Mouse (Mus musculus) thymus, postnatal 0 days (tissue): ENCODE data around the gene Mbnl2. TPM values are rescaled to one million over a fixed set of nuclear protein-coding genes. Genes with fewer than 3 reads are reported as not detected.

Experiments
- DNase-seq: peaks from one replicate; pipeline ENCODE4 v3.0.0-alpha.2; 2015; ENCODE audit warnings: low spot score
- polyA plus RNA-seq: library from polyadenylated mRNA; unstranded; fragments of >200 nt; fragmentation: Nextera tagmentation; extraction: Ambion mirVana; gene quantifications from 2 replicates; pipeline ENCODE4 v1.2.1, GENCODE M21; 2015

Mbnl2 gene
- polyA plus RNA-seq, 1 experiment from 2014 or later: 91.2 TPM

DNA sequence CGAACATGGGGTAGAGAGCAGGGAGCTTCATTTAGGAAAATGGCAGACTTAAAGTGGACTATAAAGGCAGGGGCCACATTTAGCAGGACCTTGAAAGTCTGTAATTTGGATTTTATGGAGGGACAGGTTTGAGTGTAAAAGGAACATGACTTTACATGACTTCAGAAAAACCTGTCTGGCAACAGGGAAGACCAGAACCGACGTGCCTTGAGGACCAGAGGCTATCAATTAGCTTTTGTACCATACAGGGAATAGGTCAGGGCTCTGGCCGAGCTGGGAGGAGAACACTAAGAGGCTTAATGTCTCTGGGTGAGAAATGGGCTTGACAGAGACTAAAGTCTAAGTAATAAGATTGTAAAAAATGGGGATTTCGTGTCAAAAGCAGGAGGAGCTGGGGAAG lies 1.7 kb upstream of the Mbnl2 start:
- DNase-seq: no peak

DNA sequence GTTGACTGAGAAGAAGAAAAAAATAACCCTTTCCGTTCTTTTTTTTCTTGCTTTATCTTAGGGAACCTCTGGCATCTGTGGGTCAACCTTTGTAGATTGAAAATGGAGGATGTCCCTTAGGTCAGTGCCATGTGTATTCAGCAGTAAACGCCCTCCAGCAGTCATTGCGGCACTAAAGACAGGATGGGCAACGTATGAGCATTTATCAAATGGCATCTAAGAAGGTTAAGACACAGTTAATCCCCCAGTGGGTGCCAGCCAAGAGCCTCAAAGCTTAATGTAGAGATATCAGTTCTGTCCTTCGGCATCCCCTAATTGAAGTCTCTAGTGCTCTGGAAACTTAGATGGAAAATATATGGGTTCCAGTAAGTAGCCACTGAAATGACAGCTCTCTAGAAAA lies 723 bp upstream of the Mbnl2 start:
- DNase-seq: no peak

DNA sequence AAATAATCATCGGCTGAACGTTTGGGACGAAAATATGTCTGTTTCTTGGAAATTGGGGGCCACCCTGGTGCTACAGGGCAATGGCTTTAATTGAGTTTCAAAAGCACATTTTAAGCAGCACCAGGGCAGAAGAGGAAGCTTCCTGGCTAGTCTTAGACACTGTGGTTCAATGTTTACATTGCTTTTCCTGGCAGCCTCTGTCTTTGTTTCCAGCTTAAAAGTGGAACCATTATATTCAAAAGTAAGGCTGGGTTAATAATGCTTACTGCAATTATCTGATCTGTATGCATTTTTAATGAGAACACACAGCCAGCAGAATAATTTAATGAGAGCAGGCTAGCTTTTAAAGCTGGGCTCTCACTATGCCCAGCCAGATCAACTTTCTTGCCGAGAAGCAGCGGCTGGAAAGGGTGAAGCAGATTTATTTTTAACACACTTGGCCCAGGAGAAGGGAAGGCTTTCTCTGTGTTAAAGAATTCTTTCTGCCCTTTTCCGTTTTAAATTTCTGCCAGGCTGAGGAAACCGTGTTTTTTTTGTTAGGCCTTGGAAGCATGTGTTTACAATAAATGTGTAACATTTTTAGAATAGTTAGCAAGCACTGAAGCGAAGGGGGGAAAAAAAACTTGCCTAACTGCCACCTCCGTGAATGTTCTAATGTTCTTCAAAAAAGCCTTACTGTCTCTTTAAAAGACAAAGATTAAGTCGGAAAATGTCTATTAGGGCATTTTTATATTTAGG lies 1.0 kb downstream of the Mbnl2 start:
- peak; percentile 43 for DNase-seq

DNA sequence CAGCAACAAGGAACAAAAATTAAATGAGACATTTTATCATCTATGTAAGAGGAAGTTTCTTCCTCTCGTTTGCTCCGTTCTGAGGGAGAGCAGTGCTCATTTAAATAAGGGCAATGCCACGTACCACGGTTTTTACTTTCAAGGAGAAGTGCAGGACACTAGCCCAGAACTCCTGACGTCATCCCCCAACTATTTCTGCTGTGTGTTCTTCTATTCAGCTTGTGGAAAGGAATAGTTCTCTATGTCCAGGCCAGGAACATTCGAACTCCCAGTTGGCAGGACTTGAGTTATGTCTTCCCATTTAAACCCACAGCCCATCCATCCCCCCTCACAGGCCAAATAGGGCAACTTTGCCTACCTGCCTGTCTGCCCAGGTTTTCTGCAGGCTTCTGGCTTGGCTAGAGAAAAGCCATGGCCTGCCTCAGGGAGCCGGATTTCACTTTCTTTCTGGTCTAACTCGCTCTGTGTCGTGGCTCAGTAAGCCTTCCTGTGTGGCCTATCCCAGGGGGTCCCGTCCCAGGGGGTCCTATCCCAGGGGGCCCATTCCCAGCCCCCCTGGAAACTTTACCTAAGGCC lies 1.7 kb downstream of the Mbnl2 start:
- peak; percentile 33 for DNase-seq

DNA sequence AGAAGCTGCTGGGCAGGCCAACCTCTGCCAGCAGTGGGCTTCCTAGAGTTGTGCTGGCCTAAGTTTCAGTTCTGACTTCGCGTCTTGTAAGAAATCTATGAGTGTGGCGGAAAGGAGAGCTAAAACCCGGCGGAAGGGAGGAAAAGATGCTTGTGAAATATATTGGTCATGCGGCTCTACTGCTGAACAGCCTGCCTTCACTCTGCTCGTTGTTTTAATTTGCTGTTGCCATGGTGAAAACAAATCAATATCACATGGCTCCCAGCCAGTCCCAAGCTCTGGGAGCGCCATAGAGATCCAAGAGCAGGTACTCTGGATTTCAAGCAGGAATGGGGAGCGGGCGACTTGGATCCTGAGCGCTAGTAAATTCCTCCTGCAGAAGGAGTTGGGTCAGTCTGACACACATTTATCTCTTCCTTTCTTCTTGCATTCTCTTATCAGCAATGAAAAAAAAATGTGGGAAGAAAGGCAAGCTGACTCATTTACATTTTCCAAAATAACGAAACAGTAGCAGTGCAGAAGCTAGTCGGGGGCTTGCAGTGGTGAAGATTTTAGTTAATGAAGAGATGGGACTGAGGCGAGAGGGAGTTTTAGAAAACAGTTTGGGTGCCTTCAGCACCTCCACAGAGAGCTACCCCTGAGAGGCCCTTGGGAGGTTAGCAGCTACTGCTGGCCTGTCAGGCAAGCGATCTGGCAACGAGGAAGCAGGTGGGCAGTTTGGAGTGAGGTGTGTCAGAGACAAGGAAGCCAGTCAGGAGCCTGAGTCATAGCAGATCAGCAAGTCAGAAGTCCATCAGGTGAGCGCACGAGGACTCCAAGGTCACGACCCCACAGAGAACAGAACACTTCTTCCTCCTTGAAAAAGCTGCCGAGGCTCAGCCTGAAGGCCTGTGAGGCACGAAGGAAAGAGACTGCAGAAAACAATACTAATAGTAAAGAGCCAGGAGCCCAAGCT lies 3.1 kb downstream of the Mbnl2 start:
- DNase-seq: peak; percentile 28

DNA sequence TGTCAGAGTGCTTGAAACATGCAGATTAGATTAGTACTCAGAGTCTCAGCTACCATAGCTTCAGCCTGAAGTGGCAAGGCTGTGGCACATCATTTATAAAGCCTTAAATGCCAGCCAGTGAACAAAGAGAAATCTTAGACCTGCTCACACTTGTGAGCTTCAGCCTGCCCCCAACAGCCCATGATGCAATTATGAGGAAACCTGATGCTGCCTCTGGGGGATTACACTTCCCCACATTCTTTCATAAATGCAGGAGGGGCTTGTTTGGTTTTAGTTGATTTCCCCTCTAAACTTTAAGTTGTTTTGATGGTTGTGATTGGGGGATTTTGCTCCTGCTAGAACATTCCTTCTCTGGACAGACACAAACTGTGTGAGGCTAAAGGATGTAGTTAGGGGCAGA lies 4.7 kb downstream of the Mbnl2 start:
- no peak for DNase-seq

DNA sequence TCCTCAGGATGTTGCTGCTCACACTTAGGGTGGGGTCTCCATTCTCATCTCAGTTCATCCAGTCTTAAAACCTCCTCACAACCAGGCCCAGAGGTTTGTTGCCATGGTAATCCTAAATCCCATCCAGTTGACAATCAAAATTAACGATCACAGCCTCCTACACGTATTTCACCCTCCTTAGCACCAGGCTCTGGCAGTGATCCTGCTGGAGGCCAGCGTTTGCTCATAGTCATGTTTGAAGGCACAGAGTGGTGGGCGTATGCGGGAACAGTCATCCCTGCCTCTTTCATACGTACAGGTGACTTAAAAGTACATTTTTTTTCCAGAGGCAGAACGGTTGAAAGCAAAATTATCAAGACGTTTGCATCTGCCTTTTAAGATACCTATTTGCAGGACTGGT lies 8.3 kb downstream of the Mbnl2 start:
- no peak for DNase-seq

DNA sequence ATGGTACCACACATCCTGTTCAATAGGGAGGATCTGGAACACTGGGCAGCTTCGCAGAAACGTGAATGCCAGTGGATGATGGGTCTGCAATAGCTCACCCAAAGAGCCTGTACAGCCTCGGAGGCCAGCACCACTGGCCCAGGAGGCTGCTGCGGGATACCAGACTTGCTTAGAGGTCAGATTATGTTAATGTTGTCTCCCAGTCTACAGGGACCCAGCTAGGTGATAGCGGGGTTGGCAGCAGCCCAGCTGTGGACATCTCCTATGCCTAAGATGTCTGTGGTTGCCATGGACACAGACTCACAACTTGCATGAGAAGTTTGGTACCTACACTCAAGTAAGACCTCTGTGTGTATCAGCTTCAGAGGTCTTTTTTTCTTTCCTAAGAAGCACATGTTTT lies 9.0 kb downstream of the Mbnl2 start:
- no peak for DNase-seq

DNA sequence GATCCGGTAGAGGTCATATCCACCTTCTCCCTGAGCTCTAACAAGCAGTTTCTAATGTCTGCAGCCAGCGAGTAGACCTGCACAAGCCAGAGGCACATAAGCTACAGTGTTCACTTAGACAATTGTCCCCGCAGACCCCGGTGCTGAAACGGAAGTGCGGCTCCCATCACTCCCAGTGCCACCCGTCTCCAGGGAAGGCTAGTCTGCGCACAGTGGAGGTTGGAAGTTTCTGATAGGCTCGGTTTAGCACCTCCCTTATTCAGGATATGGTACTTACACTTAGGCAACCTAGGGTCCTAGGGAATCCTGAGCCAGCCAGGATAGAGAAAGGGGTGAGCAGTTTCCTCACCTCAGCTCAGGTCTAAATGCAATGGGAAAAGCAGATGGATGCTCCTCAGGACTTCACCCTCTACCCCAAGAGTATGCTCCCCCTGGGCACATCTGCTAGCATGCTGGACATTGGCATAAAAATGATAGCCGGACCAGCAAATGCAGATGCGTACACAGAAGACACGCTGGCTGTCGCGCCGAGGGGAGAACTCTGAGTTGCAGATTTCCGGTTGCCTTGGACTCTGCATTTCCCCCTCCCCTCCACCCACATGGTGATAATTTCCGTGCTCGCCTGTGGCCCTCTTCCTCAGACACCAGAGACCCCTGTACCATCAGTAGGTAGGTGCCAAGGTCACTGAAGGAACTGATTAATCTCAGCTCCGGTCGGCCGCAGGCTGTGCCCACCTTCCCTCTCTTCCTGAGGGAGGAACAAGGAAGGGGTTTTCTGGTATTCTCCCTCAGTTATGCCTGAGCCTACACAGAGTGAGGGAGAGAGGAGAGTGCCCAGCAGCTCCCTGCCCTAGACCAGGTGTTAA lies 11.9 kb downstream of the Mbnl2 start:
- no peak for DNase-seq

DNA sequence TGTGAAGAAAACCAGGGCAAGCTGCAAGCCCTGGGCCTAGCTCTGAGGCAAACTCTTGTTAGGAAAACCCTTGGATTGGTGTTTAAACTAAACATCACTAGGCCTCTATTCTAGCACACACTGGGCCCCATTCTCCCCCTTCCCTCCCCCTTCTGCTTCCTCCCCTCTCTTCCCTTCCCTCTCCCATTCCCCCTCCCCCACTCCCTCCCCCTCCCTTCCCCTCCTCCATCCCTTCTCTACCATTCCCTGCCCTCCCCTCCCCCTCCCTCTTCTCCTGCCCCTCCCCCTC lies 12.5 kb downstream of the Mbnl2 start:
- DNase-seq: no peak

DNA sequence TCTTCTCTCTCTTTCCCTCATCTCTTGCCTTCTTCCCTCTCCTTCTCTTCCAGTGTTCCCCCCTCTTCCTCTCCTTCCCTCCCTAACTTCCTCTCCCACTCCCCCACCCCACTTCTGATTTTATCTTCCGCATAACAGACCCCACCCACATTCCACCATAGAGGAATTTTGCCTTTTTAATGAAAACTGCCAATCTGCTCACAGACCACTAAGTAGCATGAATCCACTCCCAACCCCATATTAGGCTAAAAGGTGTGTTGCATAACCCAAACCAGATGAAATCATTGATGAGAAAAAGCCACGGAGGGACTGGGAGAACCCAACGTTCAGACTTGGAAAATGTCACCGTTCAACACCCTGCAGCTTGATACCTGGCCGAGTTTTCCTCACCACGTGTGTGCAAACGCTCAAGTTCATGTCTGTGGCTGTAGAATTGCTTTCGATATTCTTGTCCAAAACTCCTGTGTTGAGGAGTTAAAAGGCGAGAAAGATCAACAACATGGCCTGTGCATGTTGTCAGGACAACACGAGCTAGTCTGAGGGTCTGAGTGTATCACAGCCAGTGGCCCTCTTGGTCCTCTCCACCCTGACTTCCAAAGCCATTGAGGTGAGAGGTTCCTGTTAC lies 13.0 kb downstream of the Mbnl2 start:
- no peak for DNase-seq

DNA sequence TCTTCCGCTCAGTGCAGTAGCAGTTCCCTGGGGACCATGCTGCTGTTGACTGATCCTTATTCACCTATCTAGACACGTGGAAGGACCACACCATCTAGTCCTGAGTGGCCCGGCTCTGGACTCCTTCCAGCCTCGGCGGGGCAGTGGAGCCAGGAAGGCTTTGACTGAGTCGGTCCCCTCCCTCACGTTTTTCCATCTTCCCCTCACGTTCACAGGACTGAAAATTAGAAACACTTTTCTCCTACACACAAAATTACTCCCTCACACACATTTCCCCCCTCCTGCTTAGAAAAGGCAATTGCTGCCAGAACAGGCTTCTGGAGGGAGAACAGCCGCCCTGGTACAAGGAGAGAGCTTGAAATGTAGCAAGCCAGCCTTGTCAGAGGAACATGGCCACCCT lies 13.6 kb downstream of the Mbnl2 start:
- no peak for DNase-seq

DNA sequence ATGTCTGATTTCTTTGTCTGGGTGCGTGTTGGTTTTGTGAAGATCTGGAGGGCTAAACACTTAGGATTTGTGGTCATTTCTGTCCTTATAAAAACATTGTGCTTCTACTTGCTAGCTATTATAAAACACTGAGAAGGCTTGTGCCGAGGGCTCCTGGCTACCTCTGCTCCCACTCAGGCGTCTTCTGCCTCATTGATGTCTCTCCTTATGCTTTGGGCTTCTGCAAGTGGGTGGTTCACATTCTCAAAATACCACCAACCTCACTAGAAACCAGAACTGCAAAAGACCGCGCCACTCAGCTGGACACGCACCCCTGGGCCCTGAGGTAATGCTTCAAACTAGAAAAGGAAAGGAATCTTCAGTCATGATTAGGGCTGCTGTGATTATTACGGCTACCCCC lies 14.1 kb downstream of the Mbnl2 start:
- no peak for DNase-seq

DNA sequence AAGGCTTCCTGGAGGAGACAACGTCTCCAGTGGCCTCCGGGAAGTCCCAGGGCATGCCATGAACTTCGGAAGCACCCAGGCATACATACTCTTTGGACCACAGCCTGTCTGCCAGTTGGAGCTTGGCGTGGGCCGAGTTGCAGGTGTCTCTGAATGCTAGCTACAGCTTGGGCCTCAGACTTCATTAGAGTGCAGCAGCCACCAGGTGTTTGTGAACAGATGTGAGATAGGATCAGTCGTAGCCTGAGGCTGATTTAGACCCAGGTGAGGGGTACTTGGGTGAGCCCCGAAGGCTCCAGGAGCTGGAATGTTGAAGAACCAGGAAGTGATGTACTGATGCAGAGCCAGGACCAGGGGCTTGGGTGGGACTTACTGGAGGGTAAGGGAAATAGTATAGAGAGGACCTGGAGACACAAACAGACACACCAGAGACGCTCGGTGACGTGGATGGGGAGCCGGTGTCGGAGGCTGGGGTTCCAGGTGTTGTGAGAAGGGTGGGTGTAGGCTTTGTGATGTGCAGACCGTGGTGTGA lies 15.8 kb downstream of the Mbnl2 start:
- peak; percentile 57 for DNase-seq

DNA sequence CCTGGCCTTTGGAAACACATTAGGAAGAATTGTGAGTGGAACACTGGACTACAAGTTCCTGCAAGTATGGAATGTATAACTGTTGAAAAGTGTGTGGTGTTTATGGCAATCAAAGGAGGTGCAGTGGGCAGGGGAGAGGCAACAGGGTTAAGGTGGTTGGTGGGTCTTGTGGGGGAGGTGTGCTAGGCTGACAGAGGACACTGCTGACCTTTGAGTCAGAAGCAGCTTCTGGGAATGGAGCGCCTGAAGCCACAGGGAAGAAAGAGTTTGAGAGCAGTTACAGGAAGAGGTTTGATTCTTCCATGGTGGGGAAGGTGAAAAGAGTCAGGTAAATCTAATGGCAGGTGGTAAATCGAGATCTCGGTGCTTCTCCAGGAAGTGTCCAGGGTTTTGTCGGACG lies 16.7 kb downstream of the Mbnl2 start:
- DNase-seq: no peak

DNA sequence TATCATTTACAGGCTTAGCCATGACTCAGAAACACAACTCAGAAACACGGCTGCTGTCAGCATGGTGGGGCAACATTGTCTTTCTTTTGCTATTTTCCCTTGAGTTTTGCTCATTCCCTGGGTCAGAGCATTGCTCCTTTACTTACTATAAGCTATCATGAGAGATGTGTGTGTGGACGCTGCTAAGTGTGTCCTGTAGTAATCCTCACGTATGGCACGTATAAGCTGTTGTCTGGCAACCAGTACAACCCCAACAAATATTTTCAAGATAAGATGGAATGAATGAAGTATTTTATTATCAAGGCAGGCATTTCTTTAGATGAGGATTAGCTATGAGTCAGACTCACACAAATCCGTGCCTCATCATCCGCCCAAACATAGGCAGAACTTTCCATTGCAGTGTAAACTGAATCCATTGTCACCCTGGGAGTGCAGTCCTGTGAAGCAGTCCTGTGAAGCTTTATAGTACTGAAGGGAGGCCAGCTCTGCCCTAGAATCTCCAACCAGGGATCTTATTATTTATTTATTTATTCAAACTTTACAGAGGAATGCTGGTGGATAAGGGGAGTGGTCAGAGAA lies 17.2 kb downstream of the Mbnl2 start:
- DNase-seq: no peak

DNA sequence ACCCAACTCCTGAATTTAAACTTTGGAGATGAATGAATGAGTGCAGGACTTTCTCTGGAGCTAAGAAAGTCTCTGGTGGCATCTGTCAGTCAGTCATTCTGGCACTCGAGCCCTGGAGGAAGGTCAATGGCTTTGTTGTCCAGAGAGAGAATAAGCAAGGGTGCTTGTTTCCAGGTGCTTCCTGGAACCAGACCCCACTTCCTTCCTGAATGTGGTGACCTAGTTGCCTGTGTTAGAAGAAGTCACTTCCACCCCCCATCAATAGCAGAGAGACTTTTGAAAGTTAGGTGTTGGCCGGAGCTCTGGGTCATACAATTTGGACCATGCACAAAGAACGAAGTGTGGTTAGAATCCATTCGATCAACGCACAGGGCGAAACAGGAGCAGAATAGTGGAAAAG lies 19.0 kb downstream of the Mbnl2 start:
- DNase-seq: peak; percentile 59

DNA sequence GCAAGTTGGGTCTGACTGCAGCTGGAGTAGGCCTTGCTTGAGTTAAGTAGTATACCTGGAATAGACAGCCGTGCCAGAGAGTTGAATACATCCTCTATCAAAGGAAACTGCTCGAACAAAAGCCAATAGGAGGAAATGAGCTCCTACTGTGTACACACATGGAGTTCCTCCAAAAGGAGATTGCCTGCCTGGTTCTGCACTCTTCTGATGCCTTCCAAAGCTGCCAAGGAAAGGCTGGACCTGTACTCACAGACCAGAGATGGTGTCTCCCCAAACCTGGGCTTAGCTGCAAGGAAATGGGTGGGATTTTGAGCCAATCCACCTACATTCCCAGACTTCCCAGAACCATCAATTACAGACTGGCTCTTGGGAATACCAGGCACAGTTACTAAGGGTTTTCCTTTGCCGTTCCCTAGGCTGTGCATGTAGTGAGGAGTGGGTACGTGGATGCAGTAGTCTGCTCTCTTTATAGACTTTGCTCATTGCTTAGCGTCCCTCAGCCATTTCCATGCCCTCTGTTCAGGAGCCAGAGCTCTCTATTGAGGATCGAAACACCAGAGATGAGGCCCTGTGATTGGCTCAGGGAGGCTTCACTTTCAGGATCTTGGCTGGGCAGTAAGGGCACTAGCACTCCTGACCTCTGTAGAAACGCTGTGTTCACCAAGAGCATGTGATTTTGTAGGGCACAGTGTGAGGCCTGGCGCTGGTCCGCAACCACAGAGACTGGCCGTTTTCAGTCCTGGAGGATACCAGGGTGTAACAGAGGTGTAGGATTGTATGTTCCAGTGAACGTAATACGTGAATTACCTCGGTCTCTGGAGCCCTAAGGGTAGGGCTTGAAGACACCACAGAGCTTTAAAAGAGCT lies 20.1 kb downstream of the Mbnl2 start:
- DNase-seq: peak; percentile 35

DNA sequence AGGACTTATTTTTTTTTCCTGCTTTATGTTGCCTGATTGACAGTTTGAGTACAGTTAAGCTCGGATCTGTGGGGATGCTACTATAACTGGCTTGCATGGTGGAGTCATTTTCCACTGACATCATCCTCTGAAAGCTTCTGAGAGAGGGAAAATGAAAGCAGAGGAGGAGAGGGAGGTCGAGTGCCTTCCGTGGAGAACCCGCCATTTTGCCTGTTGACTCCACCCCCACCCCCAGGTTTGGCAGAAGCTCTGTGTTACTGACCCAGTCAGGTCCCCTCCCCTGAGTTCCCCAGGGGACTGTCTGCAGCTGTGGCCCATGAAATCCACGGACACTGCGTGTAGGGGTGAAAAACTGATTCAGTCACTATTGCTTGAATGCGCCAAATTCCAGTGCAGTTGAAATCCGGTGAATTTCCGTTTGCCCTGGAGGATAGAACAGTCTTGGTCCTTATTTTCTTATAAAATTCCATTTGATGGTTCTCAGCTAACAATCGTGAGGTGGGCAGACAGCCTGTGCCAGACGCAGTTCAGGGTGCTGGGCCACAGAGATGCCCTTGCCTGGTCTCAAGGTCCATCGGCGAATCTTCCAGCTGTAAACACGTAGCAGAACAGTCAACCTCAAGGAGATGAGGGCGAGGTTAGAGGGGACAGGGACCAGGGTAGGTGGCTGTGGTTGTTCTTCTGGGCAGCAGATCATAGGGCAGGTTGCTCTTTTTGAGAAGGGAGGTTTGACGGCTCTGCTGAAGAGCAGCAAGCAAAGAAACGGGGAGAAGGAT lies 20.9 kb downstream of the Mbnl2 start:
- DNase-seq: no peak
